ENCODE assay signal across 16 mouse cellular contexts in the genomic region with DNA sequence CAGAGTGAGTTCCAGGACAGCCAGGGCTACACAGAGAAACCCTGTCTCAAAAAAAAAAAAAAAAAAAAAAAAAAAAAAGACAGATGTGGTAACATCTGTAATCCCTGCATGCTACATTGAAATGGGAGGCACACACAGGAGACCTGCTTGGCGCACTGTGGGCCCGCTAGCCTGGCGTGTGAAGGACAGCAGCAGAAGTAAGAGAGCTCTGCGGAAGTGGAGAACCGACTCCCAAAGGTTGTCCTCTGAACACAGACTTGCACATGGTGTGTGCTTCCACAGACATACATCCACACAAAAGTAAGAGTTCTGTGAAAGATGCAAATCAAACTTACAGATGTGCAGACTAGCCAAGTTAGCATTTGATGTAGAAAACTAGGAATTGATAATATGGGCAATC.
"Had no signal": no experiment of that assay in that cellular context is flagged by ENCODE, and none has a peak within 500 bp of the region (broad histone marks: within the 10 kb centered on the region; RNA-seq: fewer than 3 reads in every experiment).

No protein-coding gene starts in this region.

- H3K9me3 ChIP-seq: neural tube, embryonic 15.5 days; stomach, embryonic 15.5 days had no signal

- DNase-seq: retina, postnatal 1 day; right cerebral cortex, adult 18-20 months; right cerebral cortex, postnatal 14 days; right cerebral cortex, postnatal 25 days; right cerebral cortex, postnatal 4 days; spleen, adult 18-20 months; thymus, adult 18-20 months; thymus, adult 2 months; thymus, postnatal 14 days; thymus, postnatal 25 days; thymus, postnatal 36 days; thymus, postnatal 4 days had no signal

- H3K36me3 ChIP-seq: stomach, embryonic 15.5 days had no signal

- H3K9ac ChIP-seq: neural tube, embryonic 13.5 days; neural tube, embryonic 15.5 days; stomach, embryonic 15.5 days had no signal

- H3K4me3 ChIP-seq: neural tube, embryonic 13.5 days; neural tube, embryonic 15.5 days; stomach, embryonic 15.5 days had no signal

- H3K27me3 ChIP-seq: neural tube, embryonic 13.5 days; neural tube, embryonic 15.5 days; stomach, embryonic 15.5 days had no signal

- H3K4me2 ChIP-seq: neural tube, embryonic 13.5 days; neural tube, embryonic 15.5 days; stomach, embryonic 15.5 days had no signal

- H3K4me1 ChIP-seq: neural tube, embryonic 13.5 days; neural tube, embryonic 15.5 days; stomach, embryonic 15.5 days had no signal

- H3K27ac ChIP-seq: neural tube, embryonic 13.5 days; neural tube, embryonic 15.5 days; stomach, embryonic 15.5 days; stomach, postnatal 0 days had no signal
